ENCODE assay signal across 27 mouse cellular contexts in genomic region chr17:87781244-87781643, GRCm38 (mm10). TPM values are rescaled to one million over a fixed set of nuclear protein-coding genes. Genes with fewer than 3 reads are reported as not detected.
DNase-seq lines count a peak whose midpoint lies in the region; ATAC-seq and TF ChIP-seq lines count a peak whose summit lies in the region.
"Had no signal": no experiment of that assay in that cellular context is flagged by ENCODE, and none has a peak within 500 bp of the region (broad histone marks: within the 10 kb centered on the region; RNA-seq: fewer than 3 reads in every experiment).

No protein-coding gene starts in this region.

- H3K27ac ChIP-seq in cerebellum, adult 2 months (ENCODE audit: insufficient read depth, low read length): no peak overlapping the region
- no peak overlapping the region for H3K27ac ChIP-seq in embryonic facial prominence, embryonic 10.5 days (replicated peaks)
- H3K27ac ChIP-seq: embryonic facial prominence, embryonic 12.5 days; embryonic facial prominence, embryonic 15.5 days; heart, embryonic 15.5 days; hindbrain, embryonic 10.5 days; hindbrain, embryonic 13.5 days; intestine, embryonic 15.5 days had no signal

- WGBS in cerebellum, adult 2 months: 80% methylated on average over 5 of the region's 5 CpGs
- WGBS in embryonic facial prominence, embryonic 10.5 days: 91% methylated on average over 5 of the region's 5 CpGs

- peaks cover 47% of the 10 kb centered on the region for H3K4me1 ChIP-seq in cerebellum, adult 2 months (ENCODE audit: control insufficient read depth, insufficient read depth, low read length)
- 0 out of 2 replicates have a peak, but pooled peaks cover 3% of the 10 kb centered on the region for H3K4me1 ChIP-seq in embryonic facial prominence, embryonic 10.5 days
- H3K4me1 ChIP-seq: embryonic facial prominence, embryonic 12.5 days; embryonic facial prominence, embryonic 15.5 days; heart, embryonic 12.5 days; heart, embryonic 15.5 days; hindbrain, embryonic 13.5 days; intestine, embryonic 15.5 days had no signal

- TF ChIP-seq POLR2A in cerebellum, adult 2 months (IDR thresholded peaks at IDR 0.05; ENCODE audit: borderline replicate concordance, insufficient read depth, low read length): no peak

- ATAC-seq in common myeloid progenitor, adult 5-6 weeks (replicated peaks; ENCODE audit: low read depth, poor library complexity, severe bottlenecking): peak; percentile 35; the same call in 1 of the 2 replicates
- ATAC-seq in megakaryocyte progenitor cell, adult 5-6 weeks (replicated peaks; ENCODE audit: poor library complexity): peak; percentile 23; the same call in 1 of the 2 replicates
- ATAC-seq: activated CD4-positive, CD25-positive, alpha-beta regulatory T cell, adult 4 months; forebrain, embryonic 14.5 days; hindbrain, embryonic 16.5 days; intestine, embryonic 15.5 days had no signal

- DNase-seq in cerebellum, adult 9-11 months: peak; percentile 7
- no peak for DNase-seq in cerebellum, adult 2 months
- DNase-seq in A20 (ENCODE audit: low read depth, low spot score): peak; percentile 55
- DNase-seq in embryonic facial prominence, embryonic 10.5 days (ENCODE audit: low spot score): no peak
- DNase-seq in adrenal gland, postnatal 36 days: no peak
- DNase-seq: adrenal gland, adult 8-10 months; adrenal gland, postnatal 25 days; B cell, adult 2 months; gastrocnemius, postnatal 25 days; heart, postnatal 10 days; heart, postnatal 36 days had no signal

- no peaks in the 10 kb centered on the region for H3K27me3 ChIP-seq in cerebellum, adult 2 months (ENCODE audit: control insufficient read depth, insufficient read depth, low read length)
- no peaks in the 10 kb centered on the region; the same call in 1 of the 2 replicates for H3K27me3 ChIP-seq in embryonic facial prominence, embryonic 10.5 days (replicated peaks; ENCODE audit: low read depth, poor library complexity, severe bottlenecking)
- H3K27me3 ChIP-seq: embryonic facial prominence, embryonic 12.5 days; embryonic facial prominence, embryonic 15.5 days; heart, embryonic 12.5 days; hindbrain, embryonic 13.5 days had no signal

- H3K9me3 ChIP-seq in embryonic facial prominence, embryonic 10.5 days: no peaks in the 10 kb centered on the region
- H3K9me3 ChIP-seq: embryonic facial prominence, embryonic 12.5 days; embryonic facial prominence, embryonic 15.5 days; heart, embryonic 12.5 days; heart, embryonic 15.5 days; hindbrain, embryonic 10.5 days; intestine, embryonic 15.5 days had no signal

- H3K36me3 ChIP-seq in embryonic facial prominence, embryonic 10.5 days (replicated peaks): no peaks in the 10 kb centered on the region
- H3K36me3 ChIP-seq: embryonic facial prominence, embryonic 12.5 days; embryonic facial prominence, embryonic 15.5 days; heart, embryonic 12.5 days; heart, embryonic 15.5 days; hindbrain, embryonic 10.5 days; hindbrain, embryonic 13.5 days; intestine, embryonic 15.5 days had no signal

- H3K4me3 ChIP-seq in cerebellum, adult 2 months (replicated peaks; ENCODE audit: insufficient read depth, low read depth, low read length): no peak overlapping the region
- no peak overlapping the region for H3K4me3 ChIP-seq in embryonic facial prominence, embryonic 10.5 days
- H3K4me3 ChIP-seq: embryonic facial prominence, embryonic 12.5 days; embryonic facial prominence, embryonic 15.5 days; heart, embryonic 12.5 days; heart, embryonic 15.5 days; hindbrain, embryonic 10.5 days; hindbrain, embryonic 13.5 days; intestine, embryonic 15.5 days had no signal

- no peak for TF ChIP-seq CTCF in cerebellum, adult 2 months (IDR thresholded peaks at IDR 0.05; ENCODE audit: borderline replicate concordance, insufficient read depth, low read depth, low read length)

RNA-seq across cellular contexts. Expression of gene Kcnk12, which starts 16.6 kb away (rescaled TPM):
- polyA plus RNA-seq in cerebellum, adult 2 months (2012; rRNA removed): 43.2 and 50.4 TPM in 2 replicates
- 2.0 and 2.3 TPM in 2 replicates for total RNA-seq in common myeloid progenitor, adult 5-6 weeks (2017)
- 4.0 and 6.8 TPM in 2 replicates for total RNA-seq in megakaryocyte progenitor cell, adult 5-6 weeks (2015)
- total RNA-seq in megakaryocyte progenitor cell, adult 5-6 weeks (2017): 5.6 and 5.9 TPM in 2 replicates
- polyA plus RNA-seq in embryonic facial prominence, embryonic 10.5 days (2016; fragmentation: Nextera tagmentation; extraction: Ambion mirVana): 0.10 TPM in 1 of 2 replicates, not detected in the other
- under 1 TPM; 0.20 to 0.36 TPM for total RNA-seq in adrenal gland, postnatal 36 days (2021)
- total RNA-seq: gastrocnemius, adult 8-10 months; gastrocnemius, postnatal 25 days; heart, adult 8-10 months; heart, postnatal 36 days; MEL had no signal
- polyA plus RNA-seq: activated CD4-positive, CD25-positive, alpha-beta regulatory T cell, adult 4 months; forebrain, embryonic 11.5 days; heart, embryonic 15.5 days; intestine, embryonic 15.5 days had no signal

Comparison
In these comparisons a context has a peak if more than half of its experiments do, and no peak if none do; other contexts are left out.
1. DNase-seq: peak in cerebellum, adult 9-11 months (single experiment) and A20 (single experiment); none in cerebellum, adult 2 months (0 of 2), embryonic facial prominence, embryonic 10.5 days (single experiment) and adrenal gland, postnatal 36 days (0 of 2).